Mouse (Mus musculus) stomach, embryonic 16.5 days (tissue): ENCODE measurements at regions not wholly inside any gene's neighbourhood (a gene's known extent, or its start where the extent isn't known, plus 50 kb on each side); places are given as distances from the start of the nearest gene placed in this dataset.

Source experiments
- ATAC-seq: fragments of 200-750 bp; cut with Nextera tagmentation; 2 replicates; pipeline ENCODE4 v1.8.0; 2017; ENCODE audit warnings: moderate number of reproducible peaks, moderate TSS enrichment; ENCODE audit not compliant: insufficient read depth, low FRiP score
- H3K27ac ChIP-seq: fragments of 300-500 bp; sonication (generic); 2 replicates; pipeline ENCODE4 v1.5.1; 2014; ENCODE audit warnings: low read length
- H3K27me3 ChIP-seq: fragments of 300-500 bp; sonication (generic); 2 replicates; pipeline ENCODE4 v1.6.1; 2014; ENCODE audit warnings: low read length, control low read depth, mixed read lengths; ENCODE audit not compliant: control insufficient read depth, insufficient read depth
- H3K36me3 ChIP-seq: fragments of 300-500 bp; sonication (generic); 2 replicates; pipeline ENCODE4 v1.6.1; 2014; ENCODE audit warnings: low read length; ENCODE audit not compliant: control insufficient read depth, insufficient read depth
- H3K4me1 ChIP-seq: fragments of 300-500 bp; sonication (generic); 2 replicates; pipeline ENCODE4 v1.6.1; 2014; ENCODE audit warnings: low read length, control low read depth, mixed read lengths; ENCODE audit not compliant: control insufficient read depth, insufficient read depth
- H3K4me2 ChIP-seq: fragments of 300-500 bp; sonication (generic); 2 replicates; pipeline ENCODE4 v1.6.1; 2014; ENCODE audit warnings: low read depth, low read length, mixed read lengths
- H3K4me3 ChIP-seq: fragments of 300-500 bp; sonication (generic); replicated peaks from 2 replicates; pipeline ENCODE4 v1.5.1; 2014; ENCODE audit warnings: mild to moderate bottlenecking, low read length
- H3K9ac ChIP-seq: fragments of 300-500 bp; sonication (generic); 2 replicates; pipeline ENCODE4 v1.6.1; 2014; ENCODE audit warnings: low read length
- H3K9me3 ChIP-seq: fragments of 300-500 bp; sonication (generic); replicated peaks from 2 replicates; pipeline ENCODE4 v1.6.1; 2016; ENCODE audit warnings: low read length, control low read depth; ENCODE audit not compliant: control insufficient read depth
- WGBS: fragments of 180-500 bp; shearing (Covaris S2); extraction: QIAGEN DNeasy Blood & Tissue Kit; methylation state at CpG from one replicate; pipeline ENCODE4 v1.1.7; 2014; 5-methylcytosine and 5-hydroxymethylcytosine counted together

GRCm38 (mm10) chr16:75263903-75264302 is 322.0 kb downstream of the Lipi start:
- Histone ChIP-seq H3K4me2 (no peak overlapping the region), H3K36me3 (no peaks in the 10 kb centered on the region), H3K9ac (no peak overlapping the region), H3K4me1 (no peaks in the 10 kb centered on the region), H3K4me3 (no peak overlapping the region), H3K27ac (no peak overlapping the region), H3K27me3 (no peaks in the 10 kb centered on the region), H3K9me3 (no peaks in the 10 kb centered on the region)
- no peak for ATAC-seq
- 71% methylated on average over 6 of the region's 6 CpGs for WGBS

- Histone ChIP-seq H3K36me3 (no peaks in the 10 kb centered on the region), H3K4me2 (no peak overlapping the region), H3K9ac (no peak overlapping the region), H3K27me3 (no peaks in the 10 kb centered on the region), H3K9me3 (no peaks in the 10 kb centered on the region), H3K4me3 (no peak overlapping the region), H3K27ac (no peak overlapping the region), H3K4me1 (no peaks in the 10 kb centered on the region)
- 92% methylated on average over 1 of the region's 1 CpGs for WGBS
- ATAC-seq, result no peak
Measured at GRCm38 (mm10) chr16:75254981-75255380, 330.9 kb downstream of the Lipi start.

GRCm38 (mm10) chr16:75249170-75249569 is 336.7 kb downstream of the Lipi start:
- WGBS, result 40% methylated on average over 5 of the region's 5 CpGs
- no peak for ATAC-seq
- no peak overlapping the region for H3K9ac ChIP-seq

GRCm38 (mm10) chr16:75240383-75240782 is 345.5 kb downstream of the Lipi start:
- Histone ChIP-seq H3K9me3 (no peaks in the 10 kb centered on the region), H3K4me2 (no peak overlapping the region), H3K9ac (no peak overlapping the region), H3K4me3 (no peak overlapping the region), H3K27me3 (no peaks in the 10 kb centered on the region), H3K4me1 (no peaks in the 10 kb centered on the region), H3K36me3 (no peaks in the 10 kb centered on the region), H3K27ac (no peak overlapping the region)
- WGBS, result 67% methylated on average over 2 of the region's 2 CpGs
- no peak for ATAC-seq

More at GRCm38 (mm10) chr16:75249170-75249569, 336.7 kb downstream of the Lipi start:
- Histone ChIP-seq H3K27ac (no peak overlapping the region), H3K4me2 (no peak overlapping the region), H3K36me3 (no peaks in the 10 kb centered on the region), H3K9me3 (no peaks in the 10 kb centered on the region), H3K4me3 (no peak overlapping the region), H3K4me1 (no peaks in the 10 kb centered on the region), H3K27me3 (no peaks in the 10 kb centered on the region)

- no peaks in the 10 kb centered on the region for H3K4me1 ChIP-seq
- H3K4me3 ChIP-seq, result no peak overlapping the region
- no peak overlapping the region for H3K9ac ChIP-seq
- WGBS, result 83% methylated on average over 1 of the region's 1 CpGs
- H3K27ac ChIP-seq, result no peak overlapping the region
- no peak for ATAC-seq
- no peaks in the 10 kb centered on the region for H3K27me3 ChIP-seq
- H3K9me3 ChIP-seq, result no peaks in the 10 kb centered on the region
- H3K36me3 ChIP-seq, result no peaks in the 10 kb centered on the region
- no peak overlapping the region for H3K4me2 ChIP-seq
Measured at GRCm38 (mm10) chr16:75232133-75232532, 353.7 kb downstream of the Lipi start.

GRCm38 (mm10) chr16:75193404-75193803 is 392.5 kb downstream of the Lipi start:
- H3K9me3 ChIP-seq, result no peaks in the 10 kb centered on the region
- no peak overlapping the region for H3K4me3 ChIP-seq
- H3K4me1 ChIP-seq, result no peaks in the 10 kb centered on the region
- WGBS, result 64% methylated on average over 2 of the region's 2 CpGs
- no peaks in the 10 kb centered on the region for H3K27me3 ChIP-seq
- no peak for ATAC-seq
- no peak overlapping the region for H3K27ac ChIP-seq
- H3K4me2 ChIP-seq, result no peak overlapping the region
- no peak overlapping the region for H3K9ac ChIP-seq
- H3K36me3 ChIP-seq, result no peaks in the 10 kb centered on the region

GRCm38 (mm10) chr16:75190316-75190715 is 395.5 kb downstream of the Lipi start:
- ATAC-seq, result no peak
- no peak overlapping the region for H3K4me2 ChIP-seq
- 95% methylated on average over 6 of the region's 6 CpGs for WGBS

GRCm38 (mm10) chr16:75166040-75166439 is 419.8 kb downstream of the Lipi start:
- no peaks in the 10 kb centered on the region for H3K9me3 ChIP-seq
- no peak overlapping the region for H3K4me2 ChIP-seq
- H3K36me3 ChIP-seq, result no peaks in the 10 kb centered on the region
- no peaks in the 10 kb centered on the region for H3K4me1 ChIP-seq
- H3K27ac ChIP-seq, result no peak overlapping the region
- WGBS, result 79% methylated on average over 1 of the region's 1 CpGs
- H3K4me3 ChIP-seq, result no peak overlapping the region
- no peak overlapping the region for H3K9ac ChIP-seq
- ATAC-seq, result no peak
- no peaks in the 10 kb centered on the region for H3K27me3 ChIP-seq

More at GRCm38 (mm10) chr16:75190316-75190715, 395.5 kb downstream of the Lipi start:
- Histone ChIP-seq H3K36me3 (no peaks in the 10 kb centered on the region), H3K27me3 (no peaks in the 10 kb centered on the region), H3K4me3 (no peak overlapping the region), H3K9ac (no peak overlapping the region), H3K27ac (no peak overlapping the region), H3K4me1 (no peaks in the 10 kb centered on the region), H3K9me3 (no peaks in the 10 kb centered on the region)

GRCm38 (mm10) chr16:75164969-75165726 is 420.7 kb downstream of the Lipi start:
- Histone ChIP-seq H3K27me3 (no peaks in the 10 kb centered on the region), H3K9me3 (no peaks in the 10 kb centered on the region), H3K27ac (no peak overlapping the region), H3K4me3 (no peak overlapping the region), H3K36me3 (no peaks in the 10 kb centered on the region), H3K4me2 (no peak overlapping the region), H3K4me1 (no peaks in the 10 kb centered on the region), H3K9ac (no peak overlapping the region)
- no peak for ATAC-seq
- WGBS, result 78% methylated on average over 6 of the region's 6 CpGs
